Mouse (Mus musculus): ENCODE data around the gene Nfix.
A peak's percentile ranks its signal among the peaks of the same experiment; 100 is the strongest.

Nfix gene

GRCm38 (mm10) chr8:84799999-84800831 is at the start of gene Nfix:
TSS of gene Nfix (minus strand) at chr8:84800344.
- peak in 1 of 2 experiments; percentile 67 for DNase-seq (ENCODE audit: low spot score in 2 of 2)

DNA sequence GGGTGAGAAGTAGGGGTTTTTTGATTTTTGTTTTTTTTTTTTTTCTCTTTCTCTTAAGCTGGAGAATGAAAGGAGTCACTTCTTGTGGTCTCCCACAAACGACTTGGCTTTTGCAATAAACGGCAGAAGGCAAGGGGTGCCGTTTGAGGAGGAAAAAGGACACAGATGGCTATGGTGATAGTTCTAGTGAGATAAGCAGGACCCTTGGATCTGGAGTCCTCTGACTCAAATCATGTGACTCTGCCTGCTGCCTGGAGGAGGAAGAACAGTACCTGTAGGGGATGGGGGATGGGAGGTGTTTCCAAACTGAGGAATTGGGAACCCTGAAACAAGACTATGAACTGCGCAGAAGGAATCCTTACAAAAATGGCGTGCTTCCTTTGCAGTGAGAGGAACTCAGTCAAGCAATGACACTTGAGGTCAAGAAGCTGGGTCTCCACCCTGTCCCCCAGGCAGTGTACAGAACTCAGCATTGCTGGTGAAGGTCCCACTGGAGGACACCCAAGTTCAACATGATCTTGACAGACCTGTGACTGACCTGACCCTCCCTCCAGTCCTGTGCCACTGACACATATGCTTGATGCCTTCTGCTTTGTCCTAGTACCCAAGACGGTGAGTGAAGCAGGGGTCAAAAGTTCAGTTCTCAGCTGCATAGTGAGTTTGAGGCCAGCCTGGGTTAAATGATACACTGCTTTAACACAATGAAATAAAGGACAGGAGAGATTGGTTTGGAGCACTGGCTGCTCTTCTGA is 47.7 kb upstream of the Nfix start:
- DNase-seq (ENCODE audit: low spot score in 2 of 2): no peak

- peak; percentile 97 to 99 for DNase-seq (ENCODE audit: low spot score in 2 of 2)
These were observed 46.8 kb upstream of the Nfix start, which contains the start of gene Calr for GRCm38 (mm10) chr8:84846722-84847572. TSS of gene Calr (minus strand) at chr8:84846934.

DNA sequence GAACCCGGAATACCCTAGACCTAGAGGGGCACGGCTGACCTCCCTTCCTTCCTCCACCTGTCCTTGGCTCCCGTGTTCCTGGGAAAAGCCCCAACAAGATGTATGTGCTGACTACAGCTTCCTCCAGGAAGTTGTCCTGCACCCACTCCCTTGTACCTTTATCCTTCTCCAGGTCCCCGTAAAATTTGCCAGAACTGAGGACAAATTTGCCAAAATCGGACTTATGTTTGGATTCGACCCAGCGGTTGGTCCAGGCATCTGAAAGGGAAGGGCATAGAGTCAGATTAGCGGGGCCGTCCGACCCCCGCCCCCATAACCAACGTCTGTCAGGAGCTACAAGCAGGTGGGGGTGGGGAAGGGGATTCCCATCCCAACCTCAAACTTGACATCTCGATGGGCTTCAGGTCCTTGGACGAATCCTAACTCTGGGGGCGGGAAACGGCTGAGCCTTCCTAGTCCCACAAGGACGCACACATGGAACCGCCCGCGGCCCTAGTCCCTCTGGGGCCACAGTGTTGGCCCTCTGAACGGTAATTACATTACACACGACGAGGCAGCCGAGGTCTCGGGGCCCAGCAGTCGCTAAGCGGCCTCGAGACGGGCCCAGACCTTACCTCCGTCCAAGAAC is 46.1 kb upstream of the Nfix start:
- no peak for DNase-seq (ENCODE audit: low spot score in 2 of 2)

DNA sequence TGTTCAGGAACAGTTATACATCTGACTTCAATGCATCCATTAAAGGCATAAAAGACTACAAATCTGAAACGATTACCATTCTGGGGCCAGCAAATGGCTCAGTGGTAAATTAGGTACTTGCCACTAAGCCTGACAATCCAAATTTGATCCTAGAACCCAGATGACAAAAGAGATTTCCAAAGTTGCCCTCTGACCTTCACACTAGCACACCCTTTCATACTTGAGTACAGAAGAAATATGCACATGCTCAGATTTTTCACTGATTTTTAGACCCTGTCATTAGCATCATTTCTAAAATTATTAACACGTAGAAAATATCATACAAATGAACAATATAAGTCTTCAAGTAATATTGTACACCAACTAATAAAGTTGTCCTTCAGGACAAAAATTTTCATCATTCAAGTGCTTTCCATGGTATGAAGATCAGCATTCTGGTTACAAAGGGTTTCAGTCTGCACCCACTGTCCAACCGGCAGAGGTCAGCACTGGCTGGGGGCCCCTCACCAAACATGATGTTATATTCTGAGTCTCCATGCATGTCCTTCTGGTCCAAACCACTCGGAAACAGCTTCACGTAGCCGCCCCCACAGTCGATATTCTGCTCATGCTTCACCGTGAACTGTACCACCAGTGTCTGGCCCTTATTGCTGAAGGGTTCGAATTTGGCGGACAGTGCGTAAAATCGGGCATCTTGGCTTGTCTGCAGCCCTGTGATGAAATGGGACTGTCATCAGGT is 45.4 kb upstream of the Nfix start:
- peak in 1 of 2 experiments; percentile 33 for DNase-seq (ENCODE audit: low spot score in 2 of 2)

DNA sequence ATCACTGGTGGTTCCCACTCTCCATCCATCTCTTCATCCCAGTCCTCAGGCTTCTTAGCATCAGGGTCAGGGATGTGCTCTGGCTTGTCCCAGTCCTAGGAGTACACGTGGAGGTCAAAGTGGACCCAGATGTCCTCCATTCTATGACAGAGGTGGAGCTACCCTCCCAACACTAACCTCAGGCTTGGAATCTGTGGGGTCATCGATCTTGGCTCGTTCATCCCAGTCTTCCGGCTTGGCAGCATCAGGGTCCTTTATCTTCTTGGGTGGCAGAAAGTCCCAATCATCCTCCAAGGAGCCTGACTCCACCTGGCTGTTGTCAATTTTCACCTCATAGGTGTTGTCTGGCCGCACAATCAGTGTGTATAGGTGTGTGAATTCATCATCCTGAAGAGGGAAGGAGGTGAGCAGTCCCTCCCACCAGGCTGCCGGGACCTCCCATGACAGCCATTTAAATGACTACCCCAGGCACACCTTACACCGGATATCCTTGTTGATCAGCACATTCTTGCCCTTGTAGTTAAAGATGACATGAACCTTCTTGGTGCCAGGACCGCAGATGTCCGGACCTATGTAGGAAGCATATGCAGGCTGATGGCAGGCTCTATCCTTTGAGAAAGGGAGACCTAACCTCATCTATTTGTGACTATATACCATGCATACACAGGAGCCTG is 44.4 kb upstream of the Nfix start:
- no peak for DNase-seq (ENCODE audit: low spot score in 2 of 2)

DNA sequence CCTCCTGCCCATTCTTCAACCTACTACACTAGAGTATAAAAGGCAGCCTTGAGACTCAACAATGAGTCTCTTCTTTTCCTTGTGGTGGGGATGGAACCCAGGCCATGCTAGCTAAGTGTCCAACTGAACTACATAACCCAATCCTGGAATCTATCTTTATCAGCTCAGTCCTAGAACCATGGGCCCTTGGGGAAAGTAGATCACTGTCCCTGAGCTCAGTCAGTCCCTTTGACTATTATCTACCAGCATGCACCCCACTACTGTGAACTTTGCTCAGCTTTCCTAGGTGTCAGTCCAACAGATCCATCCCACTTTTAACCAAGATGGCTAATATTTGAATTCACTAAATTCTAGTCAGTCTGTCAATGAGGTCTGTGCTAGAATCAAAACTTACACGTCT is 41.4 kb upstream of the Nfix start:
- no peak for DNase-seq (ENCODE audit: low spot score in 2 of 2)

DNA sequence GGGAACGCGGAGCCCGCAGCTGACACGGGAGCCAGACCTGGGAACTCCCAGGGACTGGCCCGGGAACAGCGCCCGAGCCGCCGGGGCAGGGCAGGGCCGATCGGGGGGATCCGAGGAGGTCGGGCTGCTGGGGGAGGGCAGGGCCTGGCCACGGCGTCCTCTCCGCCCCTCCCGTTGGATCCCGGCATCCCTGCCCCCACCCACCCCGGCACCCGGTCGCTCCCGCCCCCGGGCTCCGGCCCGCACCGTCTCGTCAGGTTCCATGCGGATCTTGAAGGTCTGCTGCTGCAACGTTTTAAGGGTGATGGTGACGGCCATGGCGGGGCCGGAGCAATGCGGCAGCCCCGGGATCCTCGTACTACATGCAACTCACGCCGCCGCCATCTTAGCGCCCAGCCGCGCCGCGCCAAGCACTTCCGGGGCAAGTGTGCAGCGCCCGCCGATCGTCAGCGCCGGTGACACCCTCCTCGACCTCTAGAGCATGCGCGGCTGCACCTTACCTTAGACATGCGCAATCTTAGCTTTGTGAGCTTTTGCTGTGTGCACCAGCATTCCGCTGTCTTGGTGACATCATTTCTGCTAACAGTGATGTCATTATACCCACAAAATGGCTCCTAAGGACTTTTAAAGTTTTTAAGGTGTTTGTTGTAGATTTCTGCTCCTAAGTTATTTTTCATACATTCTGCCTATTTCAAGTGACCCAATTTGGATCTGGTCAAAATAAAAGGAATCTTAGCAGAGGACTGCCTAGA is 40.3 kb upstream of the Nfix start, which contains the start of gene Rad23a:
TSS of gene Rad23a (minus strand) at position 418 of the 752 bp plus-strand sequence.
- peak; percentile 75 to 89 for DNase-seq (ENCODE audit: low spot score in 2 of 2)

DNA sequence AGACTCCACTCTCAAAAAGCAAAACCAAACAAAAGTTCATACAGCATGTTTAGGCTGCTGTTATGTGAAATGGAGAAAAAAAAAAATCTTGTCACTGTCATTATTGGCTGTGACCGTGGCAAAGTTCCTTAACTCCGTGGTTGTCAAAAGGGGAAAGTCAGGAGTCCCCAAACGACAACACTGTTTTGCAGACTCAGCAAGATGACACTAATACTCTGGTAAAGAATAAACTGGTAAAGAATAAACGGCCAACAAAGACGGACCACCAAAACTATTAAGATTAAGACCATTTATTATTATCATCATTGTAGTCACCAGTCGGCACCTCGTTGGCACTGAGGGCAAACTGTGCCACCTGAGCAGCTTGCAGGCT is 39.7 kb upstream of the Nfix start:
- DNase-seq (ENCODE audit: low spot score in 2 of 2): no peak

GRCm38 (mm10) chr8:84839411-84839810 is 39.3 kb upstream of the Nfix start:
- no peak for DNase-seq (ENCODE audit: low spot score in 2 of 2)

- no peak for DNase-seq (ENCODE audit: low spot score in 2 of 2)
These were observed 38.4 kb upstream of the Nfix start for GRCm38 (mm10) chr8:84838513-84838912.

GRCm38 (mm10) chr8:84837912-84838470 is 37.8 kb upstream of the Nfix start:
- no peak for DNase-seq (ENCODE audit: low spot score in 2 of 2)

DNA sequence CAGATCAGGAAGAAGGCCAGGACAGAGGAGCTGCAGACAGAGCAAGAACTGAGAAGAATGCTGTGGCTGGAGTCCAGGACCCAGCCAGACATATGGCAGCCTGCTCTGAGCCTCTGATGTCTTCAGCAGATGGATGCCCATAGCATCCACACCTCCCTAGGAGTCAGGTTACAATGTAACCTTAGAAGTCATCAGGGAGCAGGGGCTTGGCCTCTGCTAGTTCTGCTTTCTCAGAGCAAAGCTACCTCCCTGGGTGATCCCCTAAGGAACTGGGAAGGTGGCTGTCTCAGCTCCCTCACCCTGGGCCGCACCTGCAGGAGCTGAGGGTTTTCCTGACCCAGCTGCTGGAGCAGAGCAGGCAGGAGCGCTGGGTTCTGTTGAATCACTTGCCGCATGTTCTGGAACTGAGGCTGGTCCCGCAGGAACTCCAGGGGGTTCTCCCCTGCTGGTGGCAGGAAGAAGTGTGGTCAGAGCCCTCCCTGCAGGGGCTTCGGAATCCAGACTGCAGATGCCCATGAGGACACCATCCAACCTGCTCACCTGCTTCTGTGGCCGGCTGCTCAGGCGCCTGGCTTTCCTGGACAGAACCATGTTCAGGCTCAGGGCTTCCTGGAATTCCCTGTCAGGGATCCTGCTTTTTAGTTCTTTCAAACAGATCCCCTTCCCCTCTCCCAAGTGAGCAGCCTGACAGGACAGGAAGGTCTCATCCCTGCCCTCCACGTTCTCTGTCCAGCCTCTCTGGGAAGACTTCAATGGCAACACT is 37.2 kb upstream of the Nfix start:
- no peak for DNase-seq (ENCODE audit: low spot score in 2 of 2)

- no peak for DNase-seq (ENCODE audit: low spot score in 2 of 2)
These were observed 35.0 kb upstream of the Nfix start for GRCm38 (mm10) chr8:84834866-84835855.

DNA sequence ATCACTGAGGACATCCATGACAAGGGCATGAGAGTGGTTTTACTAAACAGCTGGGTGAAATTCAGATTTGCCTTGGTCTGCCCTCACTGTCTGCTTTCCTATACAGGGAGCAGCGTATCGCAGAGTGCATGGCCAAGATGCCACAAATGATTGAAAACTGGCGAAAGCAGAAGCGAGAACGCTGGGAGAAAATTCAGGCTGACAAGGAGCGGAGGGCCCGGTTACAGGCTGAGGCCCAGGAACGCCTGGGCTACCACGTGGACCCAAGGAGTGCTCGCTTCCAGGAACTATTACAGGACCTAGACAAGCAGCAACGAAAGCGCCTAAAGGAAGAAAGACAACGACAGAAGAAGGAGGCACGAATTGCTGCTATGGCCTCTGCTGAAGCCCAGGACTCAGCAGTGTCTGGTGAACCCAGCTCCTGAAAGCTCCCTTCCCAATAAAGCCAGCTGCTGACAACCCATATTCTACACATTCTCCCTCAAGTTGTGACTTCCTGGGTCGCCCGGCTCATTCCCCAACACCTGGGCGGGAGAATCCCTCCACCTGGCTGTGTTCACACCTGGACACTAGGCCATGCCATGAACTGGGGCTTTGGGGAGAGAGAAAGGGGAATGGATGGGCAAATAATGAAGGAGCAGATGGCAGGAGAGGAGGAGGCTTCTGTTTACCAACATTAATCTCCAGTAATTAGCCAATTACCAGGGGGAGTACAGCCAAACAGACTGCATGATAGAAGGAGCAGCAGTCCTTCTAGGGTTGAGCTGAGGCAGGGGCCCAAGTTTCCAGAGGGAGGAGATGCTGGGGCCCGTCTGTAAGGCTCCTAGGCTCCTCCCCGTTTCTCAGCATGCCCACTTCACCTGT is 34.1 kb upstream of the Nfix start:
- DNase-seq (ENCODE audit: low spot score in 2 of 2): no peak
